Mouse (Mus musculus): Measurements from ENCODE around the gene Nsf. TPM values are rescaled to one million over a fixed set of nuclear protein-coding genes. Genes with fewer than 3 reads are reported as not detected.

Nsf gene
- total RNA-seq, 1 experiment from 2014 or later: 42.5 TPM

GRCm38 (mm10) chr11:103942740-103943139, 11.1 kb downstream of the Nsf start:
- no peak for ATAC-seq (replicated peaks; ENCODE audit: low read depth, poor library complexity, severe bottlenecking)

GRCm38 (mm10) chr11:103941351-103941750, 12.5 kb downstream of the Nsf start:
- no peak for ATAC-seq (replicated peaks; ENCODE audit: low read depth, poor library complexity, severe bottlenecking)

GRCm38 (mm10) chr11:103940887-103941286, 13.0 kb downstream of the Nsf start:
- ATAC-seq (replicated peaks; ENCODE audit: low read depth, poor library complexity, severe bottlenecking): no peak

DNA sequence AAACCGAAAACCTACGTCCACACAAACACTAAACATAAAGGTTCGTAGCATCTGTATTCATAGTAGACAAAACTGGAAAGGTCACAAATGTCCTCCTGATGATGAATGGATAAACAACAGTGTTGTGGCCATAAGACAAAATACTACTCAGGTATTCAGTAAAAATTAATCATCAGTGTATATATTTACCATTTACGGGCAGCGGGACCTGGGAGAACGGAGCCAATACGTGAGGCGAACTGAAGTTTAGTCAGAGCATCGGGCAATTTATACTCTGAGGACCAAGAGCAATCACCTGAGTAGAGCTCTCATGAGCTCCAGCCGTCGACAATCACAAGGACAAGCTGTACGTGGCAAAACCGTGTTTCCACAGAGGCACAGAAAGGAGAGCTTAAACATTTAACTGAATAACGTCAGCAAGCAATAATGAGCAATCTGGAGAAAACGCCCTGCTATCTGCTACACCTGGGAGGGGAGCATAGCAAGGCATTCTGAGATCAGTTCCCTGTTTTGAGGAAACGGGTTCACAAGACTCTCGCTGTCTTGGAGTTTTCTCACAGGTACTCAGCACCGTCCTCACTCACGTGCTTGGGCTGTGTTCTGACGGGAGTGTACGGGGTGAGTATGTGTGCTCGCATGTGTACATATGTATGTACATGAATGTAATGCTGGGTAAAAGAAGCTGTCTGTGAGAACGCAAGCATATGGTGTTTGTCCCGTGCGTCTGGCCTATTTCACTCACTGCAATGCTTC, 15.7 kb downstream of the Nsf start:
- no peak for ATAC-seq (replicated peaks; ENCODE audit: low read depth, poor library complexity, severe bottlenecking)

- no peak for ATAC-seq (replicated peaks; ENCODE audit: low read depth, poor library complexity, severe bottlenecking)
These were observed 16.4 kb downstream of the Nsf start for GRCm38 (mm10) chr11:103937451-103937850.

DNA sequence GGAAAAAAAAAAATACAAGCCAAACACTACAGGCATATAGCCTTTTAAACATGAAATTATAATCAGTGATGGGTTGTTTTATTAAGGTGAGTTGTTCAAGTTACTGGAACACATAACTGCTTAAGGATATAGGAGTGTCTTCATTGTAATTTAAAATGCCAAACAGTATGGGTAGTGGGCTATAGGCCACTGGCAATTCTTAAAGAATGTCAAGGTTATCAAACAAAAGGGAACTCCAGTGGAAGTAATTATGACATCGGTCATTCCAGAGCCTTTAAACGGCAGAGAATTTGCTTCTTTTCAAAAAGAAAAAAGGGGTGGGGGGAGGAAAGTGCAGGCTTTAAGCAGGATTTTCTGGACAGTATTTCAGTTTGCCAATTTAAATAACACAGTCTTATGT, 18.1 kb downstream of the Nsf start:
- ATAC-seq (replicated peaks; ENCODE audit: low read depth, poor library complexity, severe bottlenecking): no peak

DNA sequence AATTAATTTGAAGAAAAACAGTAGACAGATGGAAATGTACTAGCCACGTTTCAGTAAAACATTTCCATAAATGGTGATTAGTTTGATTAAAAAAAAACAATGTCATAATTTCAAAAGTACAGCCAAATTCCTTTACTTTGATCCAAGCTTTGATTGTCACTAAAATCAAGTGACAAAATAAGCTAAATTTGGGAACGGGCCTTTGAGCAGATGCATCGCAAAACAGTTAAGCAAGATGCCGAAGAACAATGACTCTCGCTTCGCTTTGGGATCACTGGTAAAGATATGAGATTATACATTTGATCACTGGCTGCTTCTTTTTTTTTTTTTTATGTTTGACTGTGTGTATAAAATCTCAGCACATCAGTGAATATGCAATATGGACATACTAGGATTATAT, 20.0 kb downstream of the Nsf start:
- no peak for ATAC-seq (replicated peaks; ENCODE audit: low read depth, poor library complexity, severe bottlenecking)

GRCm38 (mm10) chr11:103923957-103924356, 29.9 kb downstream of the Nsf start:
- ATAC-seq (replicated peaks; ENCODE audit: low read depth, poor library complexity, severe bottlenecking): no peak

DNA sequence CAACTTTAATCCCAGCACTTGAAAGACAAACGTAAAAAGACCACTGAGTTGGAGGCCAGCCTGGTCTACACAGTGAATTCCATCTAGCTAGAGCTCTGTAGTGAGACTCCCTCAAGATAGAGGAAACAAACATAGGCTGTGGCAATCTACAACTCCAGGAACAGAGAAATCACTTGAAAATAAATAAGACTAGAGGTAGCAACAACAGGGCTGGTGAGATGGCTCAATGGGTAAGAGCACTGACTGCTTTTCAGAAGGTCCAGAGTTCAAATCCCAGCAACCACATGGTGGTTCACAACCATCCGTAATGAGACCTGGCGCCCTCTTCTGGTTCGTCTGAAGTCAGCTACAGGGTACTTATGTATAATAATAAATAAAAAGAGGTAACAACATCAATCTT, 30.6 kb downstream of the Nsf start:
- ATAC-seq (replicated peaks; ENCODE audit: low read depth, poor library complexity, severe bottlenecking): no peak

DNA sequence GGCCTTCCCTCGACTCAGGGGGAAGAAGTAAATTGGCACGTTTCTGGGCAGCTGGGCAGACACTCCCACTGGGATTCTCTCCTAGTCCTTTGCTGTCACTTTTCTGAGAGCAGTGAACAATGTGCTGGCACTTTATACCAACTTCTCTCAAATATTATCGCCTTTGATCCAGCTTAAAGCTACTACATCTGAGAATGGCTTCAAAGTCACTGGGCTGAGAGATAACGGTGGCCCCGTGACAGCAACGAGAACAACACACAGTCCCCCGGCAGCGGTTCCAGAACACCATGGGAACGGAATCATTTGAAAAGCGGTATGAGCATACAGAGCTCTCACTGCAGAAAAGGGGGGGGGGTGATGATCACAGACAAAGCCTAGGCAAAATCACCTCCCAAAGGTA, 31.0 kb downstream of the Nsf start:
- no peak for ATAC-seq (replicated peaks; ENCODE audit: low read depth, poor library complexity, severe bottlenecking)

- 0 out of 2 replicates have a peak, but pooled peaks have one; percentile 50 for ATAC-seq (replicated peaks; ENCODE audit: low read depth, poor library complexity, severe bottlenecking)
These were observed 33.2 kb downstream of the Nsf start for GRCm38 (mm10) chr11:103920665-103921064.

DNA sequence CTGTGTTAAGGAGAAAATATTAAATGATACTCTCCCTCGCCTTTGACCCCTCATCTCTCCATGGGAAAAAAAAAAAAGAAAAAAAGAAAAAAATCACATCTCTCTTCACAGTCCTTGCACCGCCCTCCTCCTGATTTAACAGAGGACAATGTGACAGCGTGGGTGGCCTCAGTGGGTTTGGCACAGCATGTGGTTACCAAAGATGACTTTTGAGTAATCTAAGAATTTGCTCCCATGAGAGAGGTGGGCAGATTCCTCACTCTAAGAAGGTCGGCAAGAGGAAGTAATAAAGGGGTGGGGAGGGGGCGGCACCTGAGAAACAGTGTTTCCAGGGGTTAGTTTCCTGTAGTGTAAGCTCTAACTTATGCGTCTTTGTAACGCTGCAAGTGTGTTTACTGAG, 37.0 kb downstream of the Nsf start:
- ATAC-seq (replicated peaks; ENCODE audit: low read depth, poor library complexity, severe bottlenecking): no peak

GRCm38 (mm10) chr11:103915686-103916085, 38.2 kb downstream of the Nsf start:
- no peak for ATAC-seq (replicated peaks; ENCODE audit: low read depth, poor library complexity, severe bottlenecking)

DNA sequence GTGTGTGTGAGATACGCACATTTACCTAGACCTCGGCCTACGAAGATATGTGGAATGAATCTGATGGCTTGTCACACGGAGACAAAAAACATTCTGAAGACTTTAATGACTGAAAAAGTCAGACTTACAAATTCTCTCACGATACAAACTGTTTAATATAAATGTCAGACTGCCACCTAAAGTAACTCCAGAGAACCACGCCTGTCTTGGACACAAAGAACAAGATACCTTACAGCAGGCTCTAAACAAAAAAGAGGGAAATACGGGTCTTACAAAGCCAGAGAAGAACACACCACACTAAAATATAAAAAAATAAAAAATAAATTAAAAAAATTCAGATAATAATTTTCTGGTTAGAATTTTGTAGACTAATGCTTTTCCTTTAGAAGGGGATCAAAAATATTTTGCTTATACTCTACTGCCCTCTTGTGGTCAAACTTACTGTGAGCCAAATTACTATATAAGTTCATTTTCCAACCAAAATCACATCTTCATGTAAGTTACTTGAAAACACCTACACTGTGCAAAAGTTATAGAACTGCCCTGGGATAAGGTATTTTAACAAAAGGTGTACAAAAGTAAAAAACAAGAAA, 42.8 kb downstream of the Nsf start:
- ATAC-seq (replicated peaks; ENCODE audit: low read depth, poor library complexity, severe bottlenecking): no peak

GRCm38 (mm10) chr11:103910531-103910930, 43.3 kb downstream of the Nsf start:
- ATAC-seq (replicated peaks; ENCODE audit: low read depth, poor library complexity, severe bottlenecking): no peak

- no peak for ATAC-seq (replicated peaks; ENCODE audit: low read depth, poor library complexity, severe bottlenecking)
These were observed 44.0 kb downstream of the Nsf start for GRCm38 (mm10) chr11:103909809-103910208.

GRCm38 (mm10) chr11:103909396-103909795, 44.5 kb downstream of the Nsf start:
- no peak for ATAC-seq (replicated peaks; ENCODE audit: low read depth, poor library complexity, severe bottlenecking)

GRCm38 (mm10) chr11:103906051-103906719, 47.7 kb downstream of the Nsf start:
- no peak for ATAC-seq (replicated peaks; ENCODE audit: low read depth, poor library complexity, severe bottlenecking)

DNA sequence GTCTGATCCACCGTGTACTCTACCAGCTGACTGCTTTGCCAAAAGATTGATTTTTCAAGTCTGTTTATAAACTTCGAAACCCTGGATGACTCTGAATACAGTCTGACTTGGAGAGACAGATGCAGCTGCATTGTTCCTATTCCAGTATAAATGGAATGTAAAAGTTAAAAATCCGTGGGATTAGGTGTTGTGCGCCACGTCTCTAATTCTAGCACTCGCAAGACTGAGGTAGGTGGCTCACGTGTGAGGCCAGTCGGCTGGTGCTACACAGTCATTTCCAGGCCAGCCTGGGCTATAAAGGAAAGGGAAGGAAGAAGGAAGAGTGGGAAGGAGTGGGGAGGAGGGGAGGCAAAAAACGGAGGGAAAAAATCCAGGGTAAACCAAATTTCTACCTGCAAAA, 48.4 kb downstream of the Nsf start:
- ATAC-seq (replicated peaks; ENCODE audit: low read depth, poor library complexity, severe bottlenecking): no peak

DNA sequence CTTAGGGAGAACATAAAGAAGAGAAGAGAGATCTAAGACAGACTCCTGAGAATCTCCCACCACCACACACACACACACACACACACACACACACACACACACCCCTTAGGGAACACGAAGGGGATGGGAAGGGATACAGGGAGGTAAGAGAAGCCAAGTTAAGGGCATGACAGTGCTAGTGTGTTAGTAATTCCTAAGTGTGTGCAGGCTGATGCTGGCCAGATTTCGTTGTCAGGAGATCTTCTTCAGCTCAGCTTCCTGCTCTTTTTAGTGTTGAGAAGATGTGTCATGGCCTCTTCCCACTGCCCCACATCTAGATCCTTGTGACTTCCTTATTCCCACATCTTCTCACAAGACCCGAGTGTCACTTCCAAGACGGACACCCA, 52.3 kb downstream of the Nsf start:
- ATAC-seq (replicated peaks; ENCODE audit: low read depth, poor library complexity, severe bottlenecking): no peak

DNA sequence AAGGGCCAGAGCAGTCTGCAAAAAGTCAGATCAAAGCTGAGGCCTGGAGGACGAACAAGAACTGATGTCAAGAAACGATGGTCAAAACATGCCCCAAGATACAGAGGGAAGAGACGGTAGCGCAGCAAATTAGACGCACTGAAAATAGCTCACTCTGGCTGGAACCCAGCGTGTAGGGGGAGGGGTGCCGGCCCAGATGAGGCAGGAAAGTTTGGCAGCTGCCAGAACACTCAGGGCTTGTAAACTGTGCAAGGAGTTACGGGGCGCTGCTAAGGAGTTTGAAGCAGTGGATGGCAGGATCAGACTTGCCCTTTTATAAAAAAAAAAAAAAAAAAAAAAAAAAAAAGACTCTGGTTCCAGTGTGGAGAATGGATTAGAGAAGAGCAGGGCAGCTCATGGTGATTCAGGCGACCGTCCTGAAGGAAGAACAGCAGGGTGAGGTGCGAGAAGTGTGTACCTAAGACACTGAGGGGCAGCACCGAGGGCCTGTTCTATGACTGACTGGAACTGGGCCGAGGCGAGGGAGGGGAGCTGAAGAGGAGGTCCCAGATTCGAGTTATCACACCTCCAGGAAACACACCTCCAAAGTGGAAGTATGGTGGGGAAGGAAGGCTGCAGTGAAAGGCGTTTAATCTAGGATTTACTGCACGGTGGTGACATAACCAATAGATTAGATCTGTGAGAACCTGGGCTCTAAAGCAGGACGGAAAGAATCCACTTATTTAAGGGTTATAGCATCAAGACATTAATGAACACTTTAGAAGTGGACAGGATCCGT, 52.9 kb downstream of the Nsf start:
- no peak for ATAC-seq (replicated peaks; ENCODE audit: low read depth, poor library complexity, severe bottlenecking)

All from common myeloid progenitor, adult 5-6 weeks (primary cell).